Mouse (Mus musculus) adrenal gland, postnatal 36 days (tissue): Measurements from ENCODE around the gene Zfp329. TPM values are rescaled to one million over a fixed set of nuclear protein-coding genes. Genes with fewer than 3 reads are reported as not detected.
A peak's percentile ranks its signal among the peaks of the same experiment; 100 is the strongest.
"Not testable (repeated sequence)": the region's sequence is repeated elsewhere in the genome, so short reads cannot be mapped to it uniquely, and the experiment has no call there.

Experiments used
- DNase-seq, 2 experiments: peaks; one replicate each; pipeline ENCODE4 v3.0.0; 2021; ENCODE audit warnings: mixed read lengths in 1 of 2
- long read RNA-seq, 2 experiments: library from polyadenylated mRNA; stranded (forward); transcript quantifications; one replicate each; pipeline ENCODE4 v2.0.0; 2021; ENCODE audit warnings: borderline sequencing depth in 2 of 2
- total RNA-seq, 2 experiments: library from RNA; stranded (reverse); gene quantifications; 2 replicates each; pipeline ENCODE4 v1.2.3; 2021

The Zfp329 gene
- total RNA-seq = 10 to 100 TPM; 10.5 to 11.0 TPM
- long read RNA-seq, experiment 1, full-length matches to known transcripts = 1 of 2 reads
- long read RNA-seq, experiment 1, partial matches to known transcripts = 0 of 2 reads
- long read RNA-seq, experiment 1, other reads (novel, unspliced or antisense) = 1 of 2 reads
- long read RNA-seq, experiment 2, full-length matches to known transcripts = 1 of 2 reads
- long read RNA-seq, experiment 2, partial matches to known transcripts = 0 of 2 reads
- long read RNA-seq, experiment 2, other reads (novel, unspliced or antisense) = 1 of 2 reads

- DNase-seq = peak; percentile 93
Observed at GRCm38 (mm10) chr7:12818521-12819295, at the start of gene Zfp329. Gene Zfp329 (minus strand): TSS chr7:12818858.

GRCm38 (mm10) chr7:12835779-12836178 is 17.1 kb upstream of the Zfp329 start:
- DNase-seq = no peak

- DNase-seq = peak in 1 of 2 experiments; percentile 4
Observed at GRCm38 (mm10) chr7:12835193-12835671, 16.6 kb upstream of the Zfp329 start.

GRCm38 (mm10) chr7:12834162-12835120 is 15.8 kb upstream of the Zfp329 start, which contains the start of gene Zfp110:
Gene Zfp110 (plus strand): TSS chr7:12834761.
- peak; percentile 93 to 94 for DNase-seq

- DNase-seq = no peak
Observed at GRCm38 (mm10) chr7:12815566-12815965, 3.1 kb downstream of the Zfp329 start.

GRCm38 (mm10) chr7:12803727-12804071 is 15.0 kb downstream of the Zfp329 start:
- DNase-seq = no peak

GRCm38 (mm10) chr7:12802866-12803726 is 15.6 kb downstream of the Zfp329 start, which contains the start of gene Zscan18:
Gene Zscan18 (minus strand): TSS chr7:12803635.
- peak; percentile 83 to 84 for DNase-seq

- no peak for DNase-seq
Observed at GRCm38 (mm10) chr7:12799554-12799953, 19.1 kb downstream of the Zfp329 start.

GRCm38 (mm10) chr7:12797971-12798370 is 20.7 kb downstream of the Zfp329 start:
- no peak for DNase-seq

GRCm38 (mm10) chr7:12792624-12793023 is 26.0 kb downstream of the Zfp329 start:
- not testable (repeated sequence) for DNase-seq

GRCm38 (mm10) chr7:12788025-12788424 is 30.6 kb downstream of the Zfp329 start:
- no peak for DNase-seq

- no peak for DNase-seq
Observed at GRCm38 (mm10) chr7:12787333-12787732, 31.3 kb downstream of the Zfp329 start.

- peak; percentile 84 to 89 for DNase-seq
Observed at GRCm38 (mm10) chr7:12780151-12780830, 38.4 kb downstream of the Zfp329 start.

- no peak for DNase-seq
Observed at GRCm38 (mm10) chr7:12779782-12780150, 38.9 kb downstream of the Zfp329 start.

- no peak for DNase-seq
Observed at GRCm38 (mm10) chr7:12779141-12779540, 39.5 kb downstream of the Zfp329 start.

- DNase-seq = peak in 1 of 2 experiments; percentile 29
Observed at GRCm38 (mm10) chr7:12774606-12775005, 44.1 kb downstream of the Zfp329 start.

GRCm38 (mm10) chr7:12774111-12774510 is 44.5 kb downstream of the Zfp329 start:
- DNase-seq = no peak
